Mouse (Mus musculus): ENCODE measurements around the gene Pnpla3.

The Pnpla3 gene

DNA sequence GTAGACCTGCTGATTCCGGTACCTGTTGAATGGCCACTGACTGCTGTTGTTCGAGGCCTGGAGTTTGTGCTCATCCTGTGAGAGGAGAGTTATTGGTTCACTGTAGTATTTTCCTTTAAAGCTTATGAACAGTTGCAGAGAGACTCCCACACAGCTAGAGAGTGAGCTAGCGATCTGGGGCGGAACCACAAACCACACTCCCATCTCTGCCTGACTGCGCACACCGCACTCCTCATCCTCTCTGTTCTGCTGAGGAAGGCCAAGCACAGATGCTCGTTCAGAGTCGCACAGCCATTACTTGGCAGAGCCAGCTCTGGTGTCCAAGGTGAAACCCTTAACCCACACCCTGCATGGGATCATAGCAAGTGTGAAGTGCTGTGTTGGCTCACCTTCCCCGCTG, 11.1 kb downstream of the Pnpla3 start:
- no peak for DNase-seq (ENCODE audit: low spot score)

DNA sequence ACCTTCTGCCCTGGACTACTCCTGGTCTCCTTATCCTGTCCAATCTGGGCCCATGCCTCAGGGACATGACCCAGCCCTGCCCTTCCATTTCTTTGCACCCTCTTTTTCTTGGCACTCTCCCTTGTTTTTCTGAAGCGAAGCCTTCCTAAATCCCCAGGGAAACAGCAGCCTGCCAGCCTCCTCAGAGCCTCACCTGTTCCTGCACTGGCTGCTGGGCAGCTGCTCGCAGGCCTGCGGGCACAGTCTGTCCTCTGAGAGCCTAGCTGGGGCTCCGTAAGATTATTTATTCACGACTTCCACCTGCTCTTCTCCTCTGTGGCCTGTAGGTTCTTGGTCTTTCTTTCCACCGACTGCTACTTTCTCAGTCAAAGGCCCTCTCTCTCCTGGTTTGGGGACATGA, 14.4 kb downstream of the Pnpla3 start:
- DNase-seq (ENCODE audit: low spot score), result no peak

DNA sequence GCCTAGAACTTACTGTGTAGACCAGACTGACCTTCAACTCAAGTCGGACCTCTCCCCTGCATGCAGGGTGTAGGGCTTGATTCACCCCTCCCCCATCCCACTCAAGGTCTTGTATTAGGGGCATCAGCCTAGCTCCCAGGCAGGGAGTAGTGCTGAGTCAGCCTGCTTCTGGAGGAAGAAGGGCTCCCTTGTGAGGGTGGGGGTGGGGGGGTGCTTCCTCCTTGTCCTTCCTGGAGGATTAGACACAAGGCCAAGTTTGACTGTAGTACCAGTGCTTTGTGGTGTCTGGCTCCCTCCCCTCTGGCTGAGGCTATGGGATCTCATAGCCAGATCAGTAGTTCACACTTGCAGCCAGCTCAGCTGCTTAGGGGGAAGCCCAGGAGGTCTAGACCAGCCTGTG, 16.3 kb downstream of the Pnpla3 start:
- no peak for DNase-seq (ENCODE audit: low spot score)

DNA sequence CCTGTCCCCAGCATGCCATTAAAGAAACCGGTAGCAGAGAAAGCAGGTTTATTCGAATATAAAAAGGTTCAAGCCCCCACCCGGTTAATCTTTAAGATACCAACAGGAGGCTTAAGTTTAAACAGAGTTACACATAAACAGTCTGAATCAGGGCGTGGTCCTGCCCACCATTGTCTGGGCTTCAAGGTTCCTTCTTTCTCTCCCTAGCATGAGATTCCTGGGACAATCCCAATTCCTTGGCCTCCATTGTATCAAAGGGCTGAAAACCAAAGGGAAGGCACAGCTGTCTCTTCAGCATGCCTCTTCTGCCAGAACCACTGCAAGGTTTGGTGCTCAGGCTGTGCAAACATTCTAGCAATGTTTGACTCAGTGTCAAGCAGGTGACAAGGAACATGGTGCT, 18.6 kb downstream of the Pnpla3 start:
- DNase-seq (ENCODE audit: low spot score), result no peak

DNA sequence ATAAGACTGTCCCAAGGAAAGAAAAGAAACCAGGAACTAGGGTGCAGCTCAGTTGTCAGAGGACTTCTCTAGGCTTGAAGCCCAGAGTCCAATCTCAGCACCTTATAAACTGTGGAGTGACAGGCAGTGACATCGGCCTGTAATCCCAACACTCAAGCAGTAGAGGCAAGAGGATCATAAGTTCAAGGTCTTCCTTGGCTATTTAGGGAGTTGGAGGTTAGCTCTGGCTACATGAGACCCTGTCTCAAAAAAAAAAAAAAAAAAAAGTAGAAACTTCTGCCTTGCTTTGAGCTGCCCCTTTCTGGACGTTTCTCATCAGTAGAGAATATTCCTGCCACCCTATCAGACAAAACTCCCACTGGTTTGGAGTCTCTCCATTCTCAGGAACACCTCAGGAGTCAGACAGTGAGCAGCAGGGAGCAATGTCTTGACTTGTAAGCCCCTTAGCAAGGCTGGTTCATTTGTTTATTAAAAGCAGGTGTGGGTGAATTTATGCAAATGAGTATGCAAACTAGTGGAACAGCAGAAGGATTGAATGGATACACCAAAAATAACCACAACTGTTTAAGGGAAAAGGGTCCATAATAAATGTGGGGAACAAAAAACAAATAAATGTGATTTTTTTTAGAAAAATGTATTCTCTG, 21.4 kb downstream of the Pnpla3 start:
- no peak for DNase-seq (ENCODE audit: low spot score)

DNA sequence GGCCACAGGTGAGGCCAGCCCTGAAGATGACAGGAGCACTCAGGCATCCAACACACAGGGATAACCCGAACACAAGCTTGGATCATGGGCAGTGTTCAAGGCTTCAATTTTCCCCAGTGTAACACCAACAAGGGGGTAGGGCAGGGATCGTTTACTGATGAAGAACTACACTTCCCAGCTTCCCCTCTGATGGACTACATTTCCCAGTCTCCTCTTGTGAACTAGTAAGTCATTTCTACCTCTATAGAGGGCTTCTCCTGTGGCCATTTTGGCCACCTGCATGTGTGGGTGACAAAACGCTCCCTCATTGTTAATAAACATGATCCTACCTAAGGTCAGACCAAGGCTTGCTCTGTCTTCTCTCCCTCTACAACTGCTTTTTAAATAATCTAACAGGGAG, 22.2 kb downstream of the Pnpla3 start:
- peak; percentile 40 for DNase-seq (ENCODE audit: low spot score)

DNA sequence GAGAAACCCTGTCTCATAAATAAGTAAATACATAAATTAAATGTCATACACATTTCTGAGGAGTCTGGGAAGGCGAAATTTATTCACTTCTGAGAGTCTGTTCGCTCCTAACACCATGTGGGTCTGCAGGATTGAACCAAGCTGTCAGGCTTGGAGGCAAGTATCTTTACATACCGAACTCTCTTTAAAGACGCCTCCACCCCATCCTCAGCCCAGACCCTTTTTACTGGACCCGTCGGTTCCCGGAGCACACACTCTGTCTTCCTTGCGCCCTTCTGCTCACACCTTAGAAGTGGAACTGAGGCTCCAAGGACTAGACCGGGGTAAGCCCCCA, 24.1 kb downstream of the Pnpla3 start:
- DNase-seq (ENCODE audit: low spot score), result no peak

DNA sequence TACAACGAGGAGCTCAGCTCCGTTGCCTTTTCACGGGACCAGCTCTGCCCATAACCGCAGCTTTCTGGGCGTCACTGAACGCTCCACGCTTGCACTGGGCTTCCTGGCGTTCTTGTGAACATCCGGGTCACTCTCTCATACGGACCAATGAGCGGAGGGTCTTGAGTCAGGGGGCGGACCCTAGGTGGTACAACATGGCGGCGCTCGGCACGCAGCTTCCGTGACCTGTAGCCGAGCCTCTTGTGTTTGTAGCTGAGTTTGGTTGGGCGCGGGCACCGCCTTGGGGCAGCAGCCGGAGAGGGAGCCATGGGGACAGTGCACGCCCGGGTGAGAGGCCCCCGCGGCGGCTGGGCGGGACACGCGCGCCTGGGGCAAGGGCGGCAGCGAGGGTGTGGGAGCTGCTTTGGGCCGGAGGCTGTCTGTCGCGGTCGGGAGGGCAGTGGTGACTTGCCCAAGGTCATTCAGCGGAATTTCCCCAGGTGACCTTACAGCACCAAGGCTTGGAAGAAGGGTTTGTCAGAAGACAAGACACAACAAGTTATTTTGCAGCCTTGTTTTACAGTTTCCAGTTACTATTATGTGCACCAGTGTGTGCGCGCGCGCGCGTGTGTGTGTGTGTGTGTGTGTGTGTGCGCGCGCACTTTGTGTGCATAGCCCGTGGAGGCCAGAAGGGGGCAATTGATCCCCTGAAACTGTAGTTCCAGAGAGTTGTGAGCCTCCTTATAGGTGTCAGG, 24.6 kb downstream of the Pnpla3 start, which contains the start of gene Samm50:
Samm50 (plus strand) TSS at position 184 of the 734 bp plus-strand sequence.
- peak; percentile 95 for DNase-seq (ENCODE audit: low spot score)

DNA sequence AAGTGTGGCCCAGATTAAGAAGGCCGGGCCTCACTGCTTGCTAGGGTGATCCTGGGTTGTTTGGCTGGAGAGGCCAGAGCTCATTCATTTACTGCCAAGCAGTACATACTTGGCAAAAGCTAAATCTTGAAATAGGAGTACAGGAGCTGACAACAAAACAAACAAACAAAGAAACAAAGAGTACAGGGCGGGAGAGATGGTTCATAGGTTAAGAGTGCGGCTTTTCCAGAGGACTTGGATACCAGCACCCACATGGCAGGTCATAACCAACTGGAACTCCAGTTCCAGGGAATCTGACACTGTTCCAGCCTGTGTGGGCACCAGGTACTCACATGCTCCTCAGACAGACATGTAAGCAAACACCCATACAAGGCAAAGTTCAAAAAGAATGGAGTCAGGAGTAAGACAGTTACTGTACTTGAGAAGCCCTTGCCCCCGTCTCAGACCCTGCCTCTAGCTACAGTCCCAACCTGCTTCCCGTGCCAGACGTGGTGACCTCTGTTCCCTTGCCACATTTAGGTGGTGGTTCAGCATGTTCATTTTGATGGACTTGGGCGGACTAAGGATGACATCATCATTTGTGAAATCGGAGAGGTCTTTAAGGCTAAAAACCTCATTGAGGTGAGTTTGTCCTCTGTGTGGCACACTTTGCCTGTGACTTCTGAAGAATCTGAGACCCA, 29.0 kb downstream of the Pnpla3 start:
- peak; percentile 32 for DNase-seq (ENCODE audit: low spot score)

DNA sequence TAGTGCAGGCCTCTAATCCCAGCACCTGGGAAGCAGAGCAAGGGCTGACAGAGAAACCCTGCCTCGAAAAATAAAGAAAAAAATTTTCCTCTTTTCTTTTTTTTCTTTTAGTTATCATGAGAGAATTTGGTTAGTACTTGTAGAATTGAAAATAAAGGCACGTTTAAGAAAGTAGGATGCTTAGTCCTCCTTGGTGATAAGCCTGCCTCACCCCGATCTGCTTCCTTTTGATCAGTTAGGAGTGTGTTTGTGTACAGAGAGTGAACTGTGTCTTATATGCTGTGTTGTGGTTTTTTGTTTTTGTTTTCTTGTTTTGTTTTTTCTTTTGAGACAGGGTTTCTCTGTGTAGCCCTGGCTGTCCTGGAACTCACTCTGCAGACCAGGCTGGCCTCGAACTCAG, 39.7 kb downstream of the Pnpla3 start:
- DNase-seq (ENCODE audit: low spot score), result no peak

DNA sequence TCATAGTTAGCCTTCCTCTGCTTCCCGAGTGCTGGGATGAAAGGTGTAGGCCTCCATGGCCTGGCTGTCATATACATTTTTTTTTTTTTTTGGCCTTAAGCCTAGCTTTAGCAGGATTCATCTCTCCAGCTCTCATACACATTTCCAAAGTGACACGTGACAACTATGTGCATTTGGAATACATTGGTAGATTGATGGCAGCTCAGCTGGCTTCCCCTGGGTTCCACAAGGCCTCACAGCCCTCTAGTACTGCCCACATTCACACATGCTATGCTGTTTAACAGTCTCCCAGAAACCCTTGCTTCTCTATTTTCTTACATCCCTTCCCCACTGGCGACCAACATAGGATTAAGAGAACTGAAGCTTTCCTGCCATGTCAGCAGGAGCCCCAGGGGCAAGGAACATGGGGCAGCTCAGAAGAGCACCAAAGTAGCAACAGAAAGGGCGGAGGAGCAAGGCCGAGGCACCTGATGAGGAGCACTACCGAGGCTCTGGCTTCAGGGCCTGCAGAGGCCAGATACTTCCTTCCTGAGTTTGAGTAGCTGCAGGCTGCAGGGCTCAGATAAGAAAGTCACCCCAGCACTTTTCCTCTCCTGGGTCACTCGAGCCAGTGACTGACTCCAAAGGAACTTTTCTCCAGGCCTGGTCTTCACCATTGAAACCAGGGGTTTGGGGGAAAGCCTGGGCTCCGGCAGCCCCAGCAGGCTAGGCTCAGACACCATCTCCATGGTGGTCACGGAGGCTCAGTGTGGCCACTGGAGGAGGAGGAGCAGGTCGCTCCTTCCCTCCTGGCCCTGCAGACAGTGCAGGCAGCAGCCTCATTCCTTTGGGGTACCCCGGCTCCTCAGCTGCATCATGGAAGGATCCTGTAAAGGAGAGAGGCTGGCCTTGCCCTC, 42.1 kb downstream of the Pnpla3 start:
- DNase-seq (ENCODE audit: low spot score), result no peak

DNA sequence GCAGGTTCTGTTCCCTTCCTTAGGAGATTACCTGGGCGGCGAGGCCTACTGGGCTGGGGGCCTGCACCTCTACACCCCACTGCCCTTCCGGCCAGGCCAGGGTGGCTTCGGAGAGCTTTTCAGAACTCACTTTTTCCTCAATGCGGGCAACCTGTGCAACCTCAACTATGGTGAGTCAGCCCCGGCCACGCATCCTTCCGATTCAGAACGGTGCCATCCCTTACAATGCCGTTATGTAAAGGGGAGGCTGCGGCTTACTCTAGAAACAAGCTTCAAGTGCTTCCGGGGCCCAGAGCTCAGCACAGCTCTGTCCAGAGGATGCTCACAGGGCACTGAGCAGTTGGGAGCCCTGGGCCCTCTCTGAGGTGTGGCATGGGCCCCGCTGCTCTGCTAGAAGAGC, 42.8 kb downstream of the Pnpla3 start:
- no peak for DNase-seq (ENCODE audit: low spot score)

DNA sequence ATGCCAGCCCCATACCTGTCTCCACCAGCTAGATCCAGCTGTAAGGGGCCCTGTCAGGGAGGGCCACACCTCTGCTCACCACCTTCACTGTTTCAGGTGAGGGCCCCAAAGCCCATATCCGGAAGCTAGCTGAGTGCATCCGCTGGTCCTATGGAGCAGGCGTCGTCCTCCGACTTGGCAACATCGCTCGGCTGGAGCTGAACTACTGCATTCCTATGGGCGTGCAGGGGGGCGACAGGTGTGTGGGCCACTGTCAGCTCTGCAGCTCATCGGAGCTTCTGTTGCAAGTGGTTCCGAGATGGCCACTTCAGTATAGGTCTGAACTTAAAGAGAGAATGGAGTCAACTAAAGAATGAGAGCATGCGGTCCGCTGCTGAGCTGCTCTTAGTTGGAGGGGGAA, 43.3 kb downstream of the Pnpla3 start:
- no peak for DNase-seq (ENCODE audit: low spot score)

DNA sequence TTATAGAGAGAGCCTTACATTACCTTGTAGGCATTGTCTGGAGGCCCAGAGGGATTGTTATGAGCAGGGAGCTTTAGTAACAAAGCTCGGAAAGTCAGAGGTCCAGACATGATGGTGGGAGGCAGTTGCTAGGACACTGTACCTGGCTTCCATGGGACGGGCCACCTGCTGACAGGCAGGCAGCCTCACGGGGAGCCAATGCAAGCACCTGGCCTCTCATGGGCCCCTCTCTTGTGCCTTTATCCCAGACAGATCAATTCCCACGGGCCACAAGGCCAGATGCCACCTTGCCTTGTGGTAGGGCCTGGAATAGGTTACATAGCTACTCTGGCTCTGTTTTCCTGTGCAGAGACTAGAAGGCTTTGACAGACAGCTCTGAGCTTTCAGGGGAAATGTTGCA, 43.9 kb downstream of the Pnpla3 start:
- no peak for DNase-seq (ENCODE audit: low spot score)

DNA sequence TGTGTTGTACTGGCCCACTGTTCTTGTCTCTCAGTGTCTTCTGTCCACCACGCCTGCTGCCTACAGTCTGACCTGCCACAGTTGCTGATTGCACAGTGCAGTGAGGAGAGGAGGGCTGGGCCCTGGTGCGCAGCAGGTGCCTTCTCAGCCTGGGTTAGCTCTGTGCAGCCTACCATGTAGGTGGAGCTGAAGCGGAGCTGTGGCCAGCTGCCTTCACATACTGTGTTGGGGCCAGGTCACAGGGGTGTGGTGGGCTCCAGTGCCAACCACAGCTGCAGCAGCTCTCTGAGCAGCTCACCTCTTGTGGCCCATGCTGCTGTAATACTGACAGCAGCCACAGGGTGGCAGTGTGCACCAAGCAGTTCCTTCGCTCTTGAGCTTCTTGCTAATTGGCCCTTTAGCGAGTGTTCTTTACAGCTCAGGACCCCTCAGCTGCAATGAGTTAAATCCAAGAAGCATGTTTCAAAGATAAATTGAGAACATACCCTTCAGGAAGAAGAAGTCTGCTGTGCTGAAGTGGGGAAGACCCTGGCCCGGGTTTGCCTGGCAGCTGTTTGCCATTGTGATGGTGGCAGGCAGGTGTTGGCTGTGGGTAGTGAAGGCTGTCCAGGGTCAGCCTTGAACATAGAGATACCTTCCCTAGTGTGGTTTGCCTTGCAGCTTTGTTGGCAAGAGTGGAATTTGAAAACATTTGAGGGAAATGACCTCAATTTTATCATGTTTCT, 44.6 kb downstream of the Pnpla3 start:
- peak; percentile 86 for DNase-seq (ENCODE audit: low spot score)

DNA sequence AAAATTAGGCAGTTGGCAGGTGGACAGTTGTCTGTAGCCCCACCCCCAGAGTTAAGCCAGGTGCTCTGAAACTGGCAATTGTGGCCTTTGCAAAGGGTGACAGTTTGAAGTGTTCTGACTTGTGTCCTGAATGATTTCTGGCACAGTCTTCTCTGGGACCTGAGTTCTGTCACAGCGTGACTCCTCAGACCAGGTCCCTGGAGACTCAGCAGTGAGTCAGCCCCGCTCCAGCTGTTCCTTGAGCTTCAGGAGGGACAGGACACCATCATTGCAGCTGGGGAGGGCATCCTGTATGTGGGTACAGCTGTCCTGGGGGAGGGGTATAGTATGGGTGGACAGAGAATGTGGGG, 45.1 kb downstream of the Pnpla3 start:
- peak; percentile 33 for DNase-seq (ENCODE audit: low spot score)

DNA sequence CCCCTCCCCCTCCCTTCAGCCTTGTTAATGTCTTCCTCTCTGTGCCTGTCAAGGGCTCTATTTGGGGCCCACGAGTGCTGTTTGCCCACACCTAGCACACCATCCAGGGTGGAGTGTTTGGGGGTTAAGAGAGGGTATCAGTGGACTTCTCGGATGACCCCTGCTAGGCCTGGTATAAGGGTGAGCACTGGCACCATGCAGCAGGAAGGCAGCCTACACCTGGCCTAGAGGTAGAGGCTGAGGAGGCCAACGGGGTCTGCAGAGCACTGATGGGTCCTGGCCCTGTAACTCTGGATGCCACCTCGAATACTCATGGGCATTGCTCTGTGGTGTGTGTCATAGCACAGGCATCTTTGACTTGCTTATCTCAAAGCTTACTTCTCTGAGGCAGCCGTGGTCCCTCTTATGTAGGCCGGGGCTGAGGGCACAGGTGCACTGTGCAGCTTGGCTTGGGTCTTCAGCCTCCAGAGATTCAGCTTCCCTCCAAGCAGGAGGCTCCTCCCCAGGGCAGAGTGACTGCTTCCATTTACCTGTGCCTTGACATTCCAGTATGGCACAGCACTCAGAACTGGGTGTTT, 45.6 kb downstream of the Pnpla3 start:
- DNase-seq (ENCODE audit: low spot score), result no peak

DNA sequence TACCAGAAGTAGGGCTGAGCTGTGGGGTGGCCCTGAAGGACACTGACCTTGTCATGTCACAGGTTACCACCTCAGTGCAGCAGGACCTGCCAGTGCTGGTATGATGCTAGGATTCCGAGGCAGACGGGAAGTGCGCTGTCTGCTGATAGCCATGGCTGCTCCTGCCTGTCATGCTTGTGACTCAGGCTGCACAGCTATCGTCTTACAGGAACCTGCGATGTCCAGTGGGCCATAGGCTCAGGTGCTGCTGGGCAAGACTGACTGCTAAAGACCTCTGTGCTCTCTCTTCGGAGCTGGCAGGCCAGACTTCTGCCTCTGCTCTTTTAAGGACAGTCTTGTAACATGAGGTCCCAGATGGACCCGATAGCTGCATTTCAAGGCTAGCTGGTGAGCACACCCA, 46.8 kb downstream of the Pnpla3 start:
- no peak for DNase-seq (ENCODE audit: low spot score)

DNA sequence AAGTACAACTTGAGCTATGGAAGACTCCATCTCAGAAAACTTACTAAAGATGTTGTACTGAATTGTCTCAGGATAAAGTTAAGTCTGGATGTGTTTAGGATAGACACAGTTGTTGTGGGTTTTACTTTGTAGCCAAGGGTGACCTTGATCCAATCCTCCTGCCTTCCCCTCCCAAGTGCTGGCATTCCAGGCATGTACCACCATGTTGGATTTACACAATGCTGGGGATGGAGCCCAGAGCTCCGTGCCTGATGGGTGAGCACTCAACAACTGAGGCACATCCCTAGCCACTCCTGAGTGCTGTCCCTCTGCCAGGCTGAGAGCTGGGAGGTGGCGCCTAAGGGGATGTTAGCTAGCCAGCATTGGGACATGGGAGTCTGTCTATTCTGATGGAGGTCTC, 47.6 kb downstream of the Pnpla3 start:
- no peak for DNase-seq (ENCODE audit: low spot score)

DNA sequence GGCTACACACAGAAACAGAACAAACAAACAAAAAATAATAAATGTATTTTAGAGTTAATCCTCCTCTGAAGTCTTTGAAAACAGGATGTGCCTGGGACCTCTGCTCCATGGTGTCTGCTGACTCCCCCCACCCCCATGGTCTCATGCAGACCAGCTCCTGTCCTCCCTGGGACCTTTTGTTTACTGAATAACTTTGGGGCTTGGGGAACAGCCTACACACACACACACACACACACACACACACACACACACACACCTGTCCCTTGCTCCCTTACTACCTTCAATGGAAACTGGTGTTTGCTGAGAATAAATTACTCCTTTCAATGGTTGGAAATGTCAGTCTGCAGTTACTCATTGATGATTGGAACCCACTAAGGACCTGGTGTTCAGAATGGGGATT, 48.4 kb downstream of the Pnpla3 start:
- no peak for DNase-seq (ENCODE audit: low spot score)

DNA sequence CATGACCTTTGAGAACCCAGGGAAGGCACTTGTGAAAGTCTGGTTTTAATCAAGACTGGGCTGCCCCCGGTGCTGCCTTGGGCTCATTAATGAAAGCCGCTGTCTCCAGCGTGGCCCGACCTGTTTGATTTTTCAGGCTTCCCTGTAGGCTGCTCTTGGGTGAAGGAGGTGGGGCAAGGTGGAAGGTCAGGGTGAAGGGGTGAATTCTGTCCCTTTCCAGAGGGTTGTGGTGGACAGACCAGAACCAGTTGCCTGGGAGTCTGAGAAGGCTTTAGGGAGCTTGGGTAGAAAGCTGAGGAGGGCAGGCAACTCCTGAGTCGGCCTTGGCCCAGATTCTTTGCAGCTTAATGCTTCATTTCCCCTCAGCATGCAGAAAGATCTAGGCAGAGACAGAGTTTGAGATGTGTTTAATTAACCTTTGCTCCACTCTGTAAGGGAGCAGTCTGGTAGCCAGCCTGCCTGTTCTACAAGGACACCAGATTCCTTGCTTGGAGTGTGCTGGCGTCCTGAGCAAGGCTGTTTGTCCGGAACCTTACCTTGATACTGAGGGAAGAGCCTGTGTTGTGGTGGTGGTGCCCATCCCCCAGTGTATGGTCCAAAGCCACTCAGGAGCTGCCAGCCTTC, 48.9 kb downstream of the Pnpla3 start:
- peak; percentile 13 for DNase-seq (ENCODE audit: low spot score)
